Mouse (Mus musculus): Measurements from ENCODE around the gene Zic4.

DNA sequence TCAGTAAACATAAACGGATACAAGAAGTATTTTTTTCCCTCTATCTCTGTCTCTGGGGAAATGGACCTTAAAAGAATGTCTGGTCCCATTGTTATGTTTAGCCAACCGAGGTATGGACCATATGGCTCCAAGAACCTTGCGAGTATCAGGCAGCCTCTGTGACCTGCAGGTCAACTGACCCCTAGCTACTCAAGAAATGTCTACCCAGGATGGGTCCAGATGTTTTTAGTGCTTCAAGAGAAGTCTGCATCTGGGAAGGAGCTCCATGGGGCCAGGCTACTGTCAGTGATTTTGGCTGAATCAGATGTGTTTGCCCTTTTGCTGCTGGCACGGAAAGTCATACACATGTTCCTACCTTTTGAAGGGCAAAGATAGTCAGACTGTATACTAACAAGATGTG, 12.5 kb downstream of the Zic4 start:
- TF ChIP-seq CTCF (IDR thresholded peaks at IDR 0.05; ENCODE audit: extremely low read depth, insufficient read depth, low read length) (no peak), POLR2A (IDR thresholded peaks at IDR 0.05; ENCODE audit: extremely low read depth, insufficient read depth, low read length) (no peak)

Measured in cortical plate, adult 2 months (tissue).